Mouse (Mus musculus): ENCODE data around the gene Ifit1.

GRCm38 (mm10) chr19:34678428-34678827 is 37.8 kb downstream of the Ifit1 start:
- TF ChIP-seq ZC3H11A (IDR thresholded peaks at IDR 0.05; ENCODE audit: borderline replicate concordance, low read depth, low read length) (no peak), MAFK (IDR thresholded peaks at IDR 0.05; ENCODE audit: insufficient read depth, low read depth, low read length) (no peak), CHD2 (IDR thresholded peaks at IDR 0.05; ENCODE audit: low read depth, low read length) (no peak), ZNF384 (IDR thresholded peaks at IDR 0.05; ENCODE audit: low read depth, low read length) (no peak), HCFC1 (IDR thresholded peaks at IDR 0.05; ENCODE audit: borderline replicate concordance, insufficient read depth, low read length) (no peak)

Data from ES-E14 (cell line).